Mouse (Mus musculus) spleen, adult 2 months (tissue): Measurements from ENCODE around the gene Ephb3.

Experiments
- CTCF ChIP-seq: fragments of 200-500 bp; IDR thresholded peaks from 2 replicates; pipeline ENCODE4 v1.5.1; 2011; ENCODE audit warnings: mild to moderate bottlenecking, inconsistent platforms; ENCODE audit not compliant: insufficient read depth, insufficient read length, insufficient replicate concordance; ENCODE audit errors: extremely low read depth
- POLR2A ChIP-seq: fragments of 200-500 bp; IDR thresholded peaks from 2 replicates; pipeline ENCODE4 v1.6.1; 2011; ENCODE audit warnings: low read depth, low read length, inconsistent platforms

DNA sequence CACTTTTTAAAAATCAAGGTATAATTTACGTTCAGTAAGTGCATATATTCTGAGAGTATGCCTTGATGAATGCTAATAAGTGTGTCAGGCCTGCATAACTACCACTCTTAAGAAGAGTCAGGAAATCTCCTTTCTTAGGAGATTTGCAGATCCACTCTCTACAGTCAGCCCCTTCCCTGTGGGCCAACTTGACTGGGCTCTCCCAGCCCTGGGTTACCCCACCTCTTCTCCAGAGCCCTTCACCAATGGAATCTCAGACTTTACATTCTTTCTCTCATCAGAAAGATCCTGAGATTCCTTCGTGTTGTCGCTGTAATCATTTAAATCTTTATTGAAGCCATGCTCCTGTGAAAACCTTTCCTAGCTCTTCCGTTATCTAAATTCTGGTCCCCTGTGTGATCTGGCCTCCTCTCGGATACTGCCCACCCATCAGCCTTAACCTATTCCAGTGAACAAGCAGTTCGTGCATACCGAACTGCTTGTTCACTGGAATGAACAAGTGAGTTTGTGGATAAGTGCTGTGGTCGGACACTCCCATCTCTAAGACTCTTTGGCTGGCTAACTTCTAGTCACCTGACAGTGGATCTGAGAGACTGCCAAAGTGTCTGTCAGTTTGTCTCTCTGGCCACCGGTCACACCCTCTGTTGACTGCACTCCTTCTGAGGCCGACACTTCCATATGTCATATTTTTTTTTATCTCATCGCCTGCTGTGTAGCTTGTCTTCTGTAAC lies 51.2 kb downstream of the Ephb3 start:
- TF ChIP-seq CTCF (no peak), POLR2A (no peak)
